Mouse (Mus musculus) forebrain, embryonic 10.5 days (tissue): ENCODE measurements at regions not wholly inside any gene's neighbourhood (a gene's known extent, or its start where the extent isn't known, plus 50 kb on each side); places are given as distances from the start of the nearest gene placed in this dataset.

Experiments
- DNase-seq: peaks from one replicate; pipeline ENCODE4 v3.0.0-alpha.2; 2017; ENCODE audit warnings: low spot score; ENCODE audit errors: extremely low spot score
- H3K27ac ChIP-seq: fragments of 300-500 bp; sonication (generic); 2 replicates; pipeline ENCODE4 v1.5.1; 2016; ENCODE audit warnings: mild to moderate bottlenecking
- H3K27me3 ChIP-seq: fragments of 300-500 bp; sonication (generic); 2 replicates; pipeline ENCODE4 v1.6.1; 2016; ENCODE audit warnings: mild to moderate bottlenecking; ENCODE audit not compliant: poor library complexity, severe bottlenecking
- H3K36me3 ChIP-seq: fragments of 300-500 bp; sonication (generic); replicated peaks from 2 replicates; pipeline ENCODE4 v1.6.1; 2016; ENCODE audit warnings: mild to moderate bottlenecking, moderate library complexity
- H3K4me1 ChIP-seq: fragments of 300-500 bp; sonication (generic); 2 replicates; pipeline ENCODE4 v1.6.1; 2016
- H3K4me3 ChIP-seq: fragments of 300-500 bp; sonication (generic); 2 replicates; pipeline ENCODE4 v1.5.1; 2016; ENCODE audit warnings: mild to moderate bottlenecking, moderate library complexity
- H3K9me3 ChIP-seq: fragments of 300-500 bp; sonication (generic); 2 replicates; pipeline ENCODE4 v1.6.1; 2016; ENCODE audit warnings: mild to moderate bottlenecking, moderate library complexity
- WGBS: fragments of 180-500 bp; shearing (Covaris S2); methylation state at CpG from one replicate; pipeline ENCODE4 v1.1.7; 2016; 5-methylcytosine and 5-hydroxymethylcytosine counted together

GRCm38 (mm10) chr9:13937301-13937700, 109.8 kb downstream of the Fam76b start:
- no peaks in the 10 kb centered on the region for H3K27me3 ChIP-seq
- no peak overlapping the region for H3K27ac ChIP-seq
- no peak overlapping the region for H3K4me3 ChIP-seq
- WGBS = 94% methylated on average over 2 of the region's 2 CpGs
- H3K9me3 ChIP-seq = no peaks in the 10 kb centered on the region
- no peak for DNase-seq
- no peaks in the 10 kb centered on the region for H3K36me3 ChIP-seq
- no peaks in the 10 kb centered on the region for H3K4me1 ChIP-seq

DNA sequence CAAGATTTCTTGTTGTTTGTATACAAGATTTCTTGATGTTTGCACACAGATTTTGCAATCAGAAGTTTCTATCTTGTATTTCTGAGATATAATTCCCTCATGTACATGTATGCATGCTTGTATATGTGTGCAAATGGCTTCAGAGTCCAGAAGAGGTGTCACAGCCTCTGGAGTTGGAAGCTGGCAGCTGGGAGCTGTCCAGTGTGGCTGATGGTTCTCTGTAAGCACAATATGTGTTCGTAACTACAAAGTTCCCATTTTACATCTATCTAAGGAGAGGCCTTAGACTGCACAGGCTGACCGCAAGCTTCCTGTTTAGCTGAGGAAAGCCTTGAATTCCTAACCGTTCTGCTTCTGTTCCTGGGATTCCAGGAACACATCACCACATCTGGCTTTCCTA, 119.0 kb downstream of the Fam76b start:
- no peak overlapping the region for H3K4me3 ChIP-seq
- no peaks in the 10 kb centered on the region for H3K27me3 ChIP-seq
- H3K4me1 ChIP-seq = no peaks in the 10 kb centered on the region
- no peak for DNase-seq
- no peaks in the 10 kb centered on the region for H3K9me3 ChIP-seq
- WGBS = 84% methylated on average over 3 of the region's 3 CpGs
- H3K27ac ChIP-seq = no peak overlapping the region
- no peaks in the 10 kb centered on the region for H3K36me3 ChIP-seq

- DNase-seq = no peak
- Histone ChIP-seq H3K4me3 (no peak overlapping the region), H3K9me3 (no peaks in the 10 kb centered on the region), H3K27ac (no peak overlapping the region), H3K27me3 (no peaks in the 10 kb centered on the region), H3K4me1 (no peaks in the 10 kb centered on the region), H3K36me3 (no peaks in the 10 kb centered on the region)
Measured at GRCm38 (mm10) chr9:13952157-13952556, 124.6 kb downstream of the Fam76b start.

- peaks cover 33% of the 10 kb centered on the region for H3K4me1 ChIP-seq
- H3K9me3 ChIP-seq = no peaks in the 10 kb centered on the region
- H3K4me3 ChIP-seq = no peak overlapping the region
- peaks cover 7% of the 10 kb centered on the region for H3K27me3 ChIP-seq
- H3K27ac ChIP-seq = no peak overlapping the region
- peak; percentile 24 for DNase-seq
- 34% methylated on average over 7 of the region's 7 CpGs for whole genome bisulfite sequencing
- H3K36me3 ChIP-seq = no peaks in the 10 kb centered on the region
Measured at GRCm38 (mm10) chr9:13963140-13963763, 135.7 kb downstream of the Fam76b start.

- 73% methylated on average over 3 of the region's 3 CpGs for WGBS
- Histone ChIP-seq H3K9me3 (no peaks in the 10 kb centered on the region), H3K27ac (no peak overlapping the region), H3K36me3 (no peaks in the 10 kb centered on the region), H3K4me1 (peaks cover 33% of the 10 kb centered on the region), H3K27me3 (peaks cover 7% of the 10 kb centered on the region), H3K4me3 (no peak overlapping the region)
- DNase-seq = no peak
Measured at GRCm38 (mm10) chr9:13963796-13964195, 136.3 kb downstream of the Fam76b start.

- 73% methylated on average over 4 of the region's 4 CpGs for WGBS
- no peaks in the 10 kb centered on the region for H3K9me3 ChIP-seq
- H3K4me1 ChIP-seq = peaks cover 33% of the 10 kb centered on the region
- H3K27me3 ChIP-seq = peaks cover 7% of the 10 kb centered on the region
- no peak overlapping the region for H3K4me3 ChIP-seq
- no peak for DNase-seq
- no peaks in the 10 kb centered on the region for H3K36me3 ChIP-seq
- 0 out of 2 replicates have a peak overlapping the region, but pooled peaks have one; percentile 8 for H3K27ac ChIP-seq
Measured at GRCm38 (mm10) chr9:13964256-13964655, 136.7 kb downstream of the Fam76b start.

- H3K9me3 ChIP-seq = no peaks in the 10 kb centered on the region
- H3K4me1 ChIP-seq = peaks cover 33% of the 10 kb centered on the region
- peaks cover 3% of the 10 kb centered on the region for H3K27me3 ChIP-seq
- 84% methylated on average over 1 of the region's 1 CpGs for WGBS
- H3K36me3 ChIP-seq = no peaks in the 10 kb centered on the region
- DNase-seq = no peak
- no peak overlapping the region for H3K27ac ChIP-seq
- H3K4me3 ChIP-seq = no peak overlapping the region
Measured at GRCm38 (mm10) chr9:13966212-13966611, 138.7 kb downstream of the Fam76b start.

DNA sequence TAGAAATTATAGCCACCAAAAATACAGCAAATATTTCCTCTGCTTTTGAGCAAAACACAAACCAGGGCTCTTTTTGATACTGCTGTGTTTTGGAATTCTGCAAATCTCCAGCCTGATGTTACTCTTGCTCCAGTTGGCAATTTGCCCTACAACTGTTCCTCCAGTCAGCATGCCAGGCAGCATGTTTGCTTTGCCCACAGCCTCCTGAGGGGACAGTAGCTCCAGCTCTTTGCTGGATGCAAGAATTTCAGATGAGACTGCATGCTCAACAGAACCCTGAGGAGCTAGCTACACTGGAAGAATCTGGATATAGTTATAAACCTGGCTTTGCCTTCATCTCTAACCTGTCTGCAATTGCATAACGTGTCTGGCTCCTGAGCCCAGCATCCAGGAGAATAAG, 141.7 kb downstream of the Fam76b start:
- H3K4me3 ChIP-seq = no peak overlapping the region
- H3K4me1 ChIP-seq = peaks cover 16% of the 10 kb centered on the region
- no peaks in the 10 kb centered on the region; the same call in 1 of the 2 replicates for H3K27me3 ChIP-seq
- 74% methylated on average over 1 of the region's 1 CpGs for WGBS
- no peak overlapping the region for H3K27ac ChIP-seq
- DNase-seq = no peak
- no peaks in the 10 kb centered on the region for H3K9me3 ChIP-seq
- H3K36me3 ChIP-seq = no peaks in the 10 kb centered on the region

DNA sequence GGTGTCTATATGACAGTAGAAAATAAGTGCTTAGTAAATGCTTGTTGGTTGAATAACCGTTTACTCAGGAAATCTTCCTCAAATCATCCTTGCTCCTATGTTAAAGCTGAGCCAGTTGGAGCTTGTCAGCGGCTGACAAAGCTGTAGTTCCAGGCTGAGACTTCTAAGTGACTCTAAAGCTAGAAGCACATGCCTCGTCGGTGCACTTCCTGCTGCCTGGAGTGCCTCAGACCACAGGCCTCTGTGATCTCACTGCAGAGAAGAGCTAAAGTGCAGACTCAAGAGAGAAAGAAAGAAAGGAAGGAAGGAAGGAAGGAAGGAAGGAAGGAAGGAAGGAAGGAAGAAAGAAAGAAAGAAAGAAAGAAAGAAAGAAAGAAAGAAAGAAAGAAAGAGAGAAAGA, 146.1 kb downstream of the Fam76b start:
- Histone ChIP-seq H3K4me3 (no peak overlapping the region), H3K4me1 (no peaks in the 10 kb centered on the region), H3K27ac (no peak overlapping the region), H3K36me3 (no peaks in the 10 kb centered on the region), H3K9me3 (no peaks in the 10 kb centered on the region), H3K27me3 (no peaks in the 10 kb centered on the region)
- no peak for DNase-seq
- WGBS = 73% methylated on average over 4 of the region's 4 CpGs

DNA sequence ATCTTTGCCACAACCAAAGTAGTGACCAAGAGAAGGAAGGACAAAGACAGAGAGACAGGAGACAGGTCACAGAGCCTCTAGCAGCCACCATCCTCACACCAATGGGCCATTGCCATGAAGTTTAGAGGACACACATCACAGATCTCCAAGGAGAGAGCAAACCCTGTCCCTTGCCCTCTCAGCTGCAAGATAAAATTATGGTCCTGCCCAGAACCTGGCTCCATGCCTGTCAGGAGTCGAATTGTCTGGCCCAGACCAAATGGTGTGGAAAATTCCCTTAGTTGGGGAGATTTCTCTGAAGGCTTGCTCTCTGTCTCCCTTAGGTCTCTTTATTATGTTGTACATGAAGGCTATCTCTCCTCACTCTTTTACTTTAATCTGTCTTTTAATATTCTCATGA, 147.4 kb downstream of the Fam76b start:
- DNase-seq = no peak
- no peaks in the 10 kb centered on the region for H3K27me3 ChIP-seq
- no peak overlapping the region for H3K4me3 ChIP-seq
- H3K4me1 ChIP-seq = no peaks in the 10 kb centered on the region
- 67% methylated on average over 1 of the region's 1 CpGs for WGBS
- no peaks in the 10 kb centered on the region for H3K9me3 ChIP-seq
- H3K27ac ChIP-seq = no peak overlapping the region
- no peaks in the 10 kb centered on the region for H3K36me3 ChIP-seq

DNA sequence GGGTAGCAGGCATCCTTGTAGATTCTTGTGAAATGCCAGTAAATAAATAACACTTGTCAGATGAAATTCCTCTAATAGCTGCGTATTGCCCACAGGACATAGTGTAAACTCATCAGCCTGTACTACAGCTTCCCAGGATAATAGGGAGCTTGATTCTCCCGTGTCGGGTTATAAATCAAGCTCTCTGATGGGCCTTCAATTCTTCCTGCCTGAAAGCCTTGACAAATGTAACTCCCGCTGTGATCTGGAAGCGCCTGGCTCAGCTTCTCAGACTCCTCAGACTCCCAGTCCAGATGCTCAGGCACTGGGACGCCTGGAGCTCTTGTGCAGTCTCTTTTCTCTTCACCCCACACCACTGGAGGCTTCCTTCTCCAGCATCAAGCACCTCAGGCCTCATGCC, 151.3 kb downstream of the Fam76b start:
- H3K36me3 ChIP-seq = no peaks in the 10 kb centered on the region
- 83% methylated on average over 6 of the region's 6 CpGs for WGBS
- no peak overlapping the region for H3K27ac ChIP-seq
- no peaks in the 10 kb centered on the region for H3K27me3 ChIP-seq
- DNase-seq = no peak
- no peaks in the 10 kb centered on the region for H3K4me1 ChIP-seq
- no peak overlapping the region for H3K4me3 ChIP-seq
- no peaks in the 10 kb centered on the region for H3K9me3 ChIP-seq

DNA sequence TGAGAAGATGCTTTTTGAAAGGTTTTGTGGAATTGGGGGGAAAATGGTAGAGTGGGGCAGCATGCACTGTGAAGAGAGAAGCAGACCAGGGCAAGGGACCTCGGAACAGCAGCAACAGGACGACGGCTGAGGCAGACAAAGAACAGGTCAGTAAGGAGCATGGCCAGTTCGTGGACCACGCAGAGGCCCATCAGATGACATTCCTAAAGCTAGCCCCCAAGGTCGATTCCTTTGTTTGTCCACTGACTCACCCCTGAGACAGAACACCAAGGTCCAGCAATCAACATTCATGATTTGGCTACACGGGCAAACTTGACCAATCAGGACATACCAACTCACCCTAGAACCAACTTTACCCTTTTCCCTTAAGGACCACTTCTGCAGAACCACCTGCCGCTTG, 160.0 kb downstream of the Fam76b start:
- Histone ChIP-seq H3K9me3 (no peaks in the 10 kb centered on the region), H3K4me1 (0 out of 2 replicates have a peak, but pooled peaks cover 3% of the 10 kb centered on the region), H3K27me3 (no peaks in the 10 kb centered on the region), H3K36me3 (no peaks in the 10 kb centered on the region), H3K27ac (no peak overlapping the region), H3K4me3 (no peak overlapping the region)
- 89% methylated on average over 8 of the region's 8 CpGs for WGBS
- DNase-seq = no peak

GRCm38 (mm10) chr9:13988901-13989300, 161.4 kb downstream of the Fam76b start:
- Histone ChIP-seq H3K4me3 (no peak overlapping the region), H3K27ac (no peak overlapping the region), H3K27me3 (no peaks in the 10 kb centered on the region), H3K36me3 (no peaks in the 10 kb centered on the region), H3K4me1 (0 out of 2 replicates have a peak, but pooled peaks cover 3% of the 10 kb centered on the region), H3K9me3 (no peaks in the 10 kb centered on the region)
- no peak for DNase-seq
- 86% methylated on average over 4 of the region's 4 CpGs for WGBS

DNA sequence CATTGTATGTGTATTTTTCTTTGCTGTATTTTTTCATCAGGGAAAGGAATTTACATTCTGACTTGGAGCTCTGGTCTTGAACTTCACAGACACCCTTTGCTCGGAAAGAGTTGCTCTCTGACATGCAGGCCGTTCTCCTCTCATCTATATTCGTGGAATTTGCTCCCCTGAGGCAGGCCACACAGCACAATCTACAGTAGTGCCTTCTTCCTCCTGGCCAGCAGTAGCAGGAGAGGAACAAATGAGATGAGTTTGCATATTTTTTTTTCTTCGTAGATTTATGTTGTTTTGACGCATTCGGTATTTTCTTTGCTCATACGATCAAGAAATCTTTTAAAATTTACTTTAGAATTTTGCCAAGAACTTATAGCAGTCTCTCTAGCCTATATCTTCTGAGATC, 163.4 kb downstream of the Fam76b start:
- no peak overlapping the region for H3K27ac ChIP-seq
- H3K27me3 ChIP-seq = no peaks in the 10 kb centered on the region
- H3K36me3 ChIP-seq = no peaks in the 10 kb centered on the region
- no peak overlapping the region for H3K4me3 ChIP-seq
- H3K9me3 ChIP-seq = no peaks in the 10 kb centered on the region
- 0 out of 2 replicates have a peak, but pooled peaks cover 3% of the 10 kb centered on the region for H3K4me1 ChIP-seq
- WGBS = 83% methylated on average over 7 of the region's 7 CpGs
- no peak for DNase-seq
